Mouse (Mus musculus) fibroblast of lung, adult 2 months (primary cell): ENCODE data around the gene Slc27a5.

ENCODE experiments used
- DNase-seq: peaks from one replicate; pipeline ENCODE4 v3.0.0-alpha.2; 2011; ENCODE audit warnings: low read depth

Slc27a5 gene

DNA sequence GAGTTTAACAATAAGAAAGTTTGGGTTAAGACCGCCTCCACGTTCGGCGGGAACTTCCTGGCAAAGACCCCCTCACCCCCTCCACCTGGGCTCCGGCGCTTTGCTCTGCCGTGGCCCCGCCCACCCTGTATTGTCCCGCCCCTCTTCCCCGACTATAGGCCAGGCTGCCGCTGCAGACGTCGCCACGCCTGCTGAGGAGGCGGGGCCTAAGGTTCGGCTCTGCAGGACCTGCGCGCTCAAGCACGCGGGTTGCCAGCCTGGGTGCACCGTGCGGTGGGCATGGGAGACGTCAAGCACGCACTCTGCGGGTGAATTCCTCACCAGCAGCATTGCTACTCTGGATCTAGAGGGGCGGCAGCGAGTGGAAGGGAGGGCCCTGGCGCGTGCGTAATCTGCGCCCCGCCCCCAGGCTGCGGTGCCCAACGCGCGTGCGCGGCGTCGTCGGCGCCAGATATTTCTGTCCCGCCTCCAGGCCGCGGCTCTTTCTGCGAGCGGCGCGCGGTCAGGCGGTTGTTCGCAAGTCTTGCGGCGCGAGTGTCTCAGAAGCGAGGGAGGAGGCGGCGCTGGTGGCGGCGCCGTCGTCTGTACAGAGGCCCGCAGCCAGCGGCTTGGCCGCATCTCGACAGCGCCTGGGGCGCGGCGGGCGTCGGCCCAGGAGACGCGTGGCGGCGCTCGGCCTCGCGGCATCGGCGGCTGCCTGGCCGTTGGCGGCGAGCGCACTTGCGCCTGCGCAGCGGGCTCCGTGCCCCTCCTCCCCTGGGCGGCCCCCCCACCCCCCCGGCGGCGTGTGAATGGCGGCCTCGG, 26.1 kb upstream of the Slc27a5 start:
- DNase-seq, result peak; percentile 73

DNA sequence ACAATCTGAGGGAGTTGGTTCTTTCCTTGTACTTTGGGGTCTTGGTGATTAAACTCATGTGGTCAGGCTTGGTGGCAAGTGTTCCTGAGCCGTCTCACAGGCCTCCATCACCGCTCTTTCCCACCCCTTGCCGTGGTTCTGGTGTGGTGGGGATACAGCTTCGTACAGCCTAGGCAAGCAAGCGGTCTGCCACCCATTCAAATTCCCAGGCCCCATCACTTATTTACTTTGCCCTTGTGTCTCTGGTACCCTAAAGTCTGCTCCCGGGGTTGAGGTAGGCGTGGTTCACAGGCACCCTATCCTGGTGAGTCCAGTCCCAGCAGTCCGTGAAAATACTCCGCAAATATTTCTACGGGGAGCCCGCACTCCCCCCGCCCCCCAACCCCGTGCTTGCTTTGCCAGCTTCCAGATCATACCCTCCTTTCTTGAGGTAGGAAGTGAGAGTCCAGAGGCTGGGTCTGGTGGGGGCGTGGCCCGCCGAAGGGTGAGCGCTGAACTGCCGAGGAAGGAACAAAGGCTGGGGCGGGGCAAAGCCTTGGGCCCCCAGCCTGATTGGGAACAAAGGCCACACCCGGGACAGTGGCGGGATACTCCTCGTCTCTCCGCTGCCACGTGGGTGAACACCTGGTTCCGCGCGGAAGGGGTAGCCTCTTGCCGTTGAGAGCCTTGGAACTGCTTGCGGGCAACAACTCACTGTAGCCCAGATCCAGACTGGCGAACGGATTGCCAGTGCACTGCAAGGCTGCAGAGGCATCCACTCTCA, 25.0 kb upstream of the Slc27a5 start:
- DNase-seq, result no peak

GRCm38 (mm10) chr7:13015217-13015616, 17.2 kb upstream of the Slc27a5 start:
- no peak for DNase-seq

- DNase-seq, result no peak
Observed at GRCm38 (mm10) chr7:13014275-13014839, 16.4 kb upstream of the Slc27a5 start.

DNA sequence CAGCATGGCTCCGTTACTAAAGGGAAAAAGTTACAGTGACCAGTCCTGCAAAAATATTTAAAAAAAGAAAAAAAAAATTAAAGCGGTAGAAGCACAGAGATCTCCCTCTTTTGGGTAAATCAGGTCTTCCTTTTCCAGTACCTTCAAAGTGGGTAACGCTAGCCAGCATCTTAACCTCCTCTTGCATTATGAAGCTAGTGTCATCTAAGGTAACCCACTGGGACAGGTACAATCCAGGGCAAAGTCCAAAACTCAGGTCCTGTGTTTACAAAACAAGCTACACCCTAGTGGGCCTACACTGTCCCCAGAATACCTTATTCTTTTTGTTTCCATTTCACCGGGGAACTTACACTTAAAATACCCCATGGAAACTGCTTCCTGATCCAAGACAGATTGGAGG, 15.7 kb upstream of the Slc27a5 start:
- DNase-seq, result no peak

DNA sequence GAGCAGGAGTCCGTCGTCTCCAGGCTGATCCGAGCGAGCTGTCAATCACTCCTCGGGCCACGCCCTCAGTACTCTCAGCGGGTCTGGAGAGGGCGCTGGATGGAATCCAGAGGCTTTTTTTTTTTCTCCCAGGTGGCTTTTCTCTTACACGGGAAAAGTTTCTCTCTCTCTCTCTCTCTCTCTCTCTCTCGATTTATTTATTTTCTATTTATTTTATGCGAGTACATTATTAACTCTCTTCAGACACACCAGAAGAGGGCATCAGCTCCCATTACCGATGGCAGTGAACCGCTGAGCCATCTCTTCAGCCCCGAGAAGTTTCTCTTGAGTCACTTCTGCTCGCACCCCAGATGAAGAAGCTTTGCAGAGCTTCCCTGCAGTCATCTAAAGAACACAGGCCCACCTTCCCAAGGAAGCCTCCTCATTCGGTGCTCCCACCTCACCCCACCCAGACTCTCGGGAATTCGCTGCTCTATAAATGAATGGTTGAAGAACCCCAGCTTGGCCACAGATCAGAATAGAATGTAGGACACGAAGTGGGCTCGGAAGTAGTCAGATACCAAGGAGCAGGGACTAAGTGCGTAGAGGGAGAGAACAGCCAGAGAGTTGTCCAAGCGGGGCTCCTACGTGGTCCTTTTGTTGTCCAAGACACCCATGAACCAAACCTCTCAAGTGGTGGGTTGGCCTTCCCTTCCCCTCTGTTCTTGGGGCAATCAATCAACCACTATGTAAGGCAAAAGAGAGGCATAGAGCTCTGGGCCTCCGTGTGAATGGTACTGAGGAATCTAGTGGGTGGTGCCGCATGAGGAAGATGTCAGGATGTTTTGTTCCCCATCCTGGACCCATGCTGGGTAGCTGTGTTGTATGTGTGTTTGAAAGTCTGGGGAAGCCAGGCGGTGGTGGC, 12.3 kb upstream of the Slc27a5 start, which contains the start of gene Zbtb45:
Gene Zbtb45, minus strand, starts transcription at position 30 of the 904 bp plus-strand sequence.
- no peak for DNase-seq

- peak; percentile 91 for DNase-seq
Observed at GRCm38 (mm10) chr7:13009143-13010004, 11.4 kb upstream of the Slc27a5 start.

DNA sequence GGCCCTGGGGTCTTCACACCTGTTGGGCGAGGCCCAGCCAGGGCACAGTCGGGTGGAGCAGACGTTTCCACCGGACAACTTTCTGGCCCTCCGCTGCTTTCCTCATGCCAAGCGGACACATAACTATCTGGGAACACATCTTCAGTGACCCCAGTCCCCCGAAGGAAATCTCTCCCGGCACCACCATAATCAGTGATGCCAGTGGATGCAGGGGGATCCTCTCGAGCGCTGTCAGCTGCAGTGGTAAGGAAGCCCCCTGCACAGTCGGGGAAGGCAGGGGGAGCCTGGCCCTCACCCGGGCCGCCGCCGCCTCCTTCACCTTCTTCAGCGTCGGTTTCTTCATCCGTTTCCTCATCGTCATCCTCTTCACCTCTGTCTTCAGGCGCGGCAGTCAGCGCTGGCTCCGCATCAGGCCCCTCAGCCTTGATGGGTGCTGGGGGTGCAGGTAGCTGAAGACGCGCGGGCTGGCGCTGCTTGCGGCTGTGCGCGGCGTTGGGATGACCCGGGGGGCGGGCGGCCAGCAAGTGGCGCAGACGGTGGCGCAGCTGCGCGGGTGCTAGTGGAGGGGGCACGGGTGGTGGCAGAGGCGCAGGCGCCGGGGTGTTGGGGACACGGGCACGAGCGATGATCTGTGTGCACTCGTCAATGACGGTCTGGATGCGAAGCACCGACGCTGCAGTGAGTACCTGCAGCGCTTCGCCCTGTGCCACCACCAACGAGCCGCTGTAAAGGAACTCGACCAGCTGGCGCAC, 9.5 kb upstream of the Slc27a5 start:
- no peak for DNase-seq

DNA sequence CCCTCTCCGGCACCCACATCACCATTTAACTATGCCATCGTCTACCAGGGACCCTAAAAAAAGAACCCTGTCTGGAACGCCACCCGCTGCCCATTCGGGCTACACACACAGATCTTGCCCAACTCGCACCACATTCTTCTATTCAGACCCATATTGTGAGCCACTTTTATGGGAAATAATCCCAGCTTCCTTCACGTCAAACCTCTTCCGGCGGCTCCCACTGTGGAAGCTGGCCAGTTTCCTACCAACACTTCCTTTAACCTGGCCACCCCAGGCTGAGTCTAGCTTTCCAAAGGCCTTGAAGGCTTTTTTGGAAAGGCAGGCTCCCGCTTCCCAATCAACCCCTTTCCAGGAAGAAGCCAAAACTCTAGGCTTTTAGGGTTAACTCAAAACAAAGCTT, 8.5 kb upstream of the Slc27a5 start:
- no peak for DNase-seq

- DNase-seq, result no peak
Observed at GRCm38 (mm10) chr7:13006011-13006410, 8.0 kb upstream of the Slc27a5 start.

DNA sequence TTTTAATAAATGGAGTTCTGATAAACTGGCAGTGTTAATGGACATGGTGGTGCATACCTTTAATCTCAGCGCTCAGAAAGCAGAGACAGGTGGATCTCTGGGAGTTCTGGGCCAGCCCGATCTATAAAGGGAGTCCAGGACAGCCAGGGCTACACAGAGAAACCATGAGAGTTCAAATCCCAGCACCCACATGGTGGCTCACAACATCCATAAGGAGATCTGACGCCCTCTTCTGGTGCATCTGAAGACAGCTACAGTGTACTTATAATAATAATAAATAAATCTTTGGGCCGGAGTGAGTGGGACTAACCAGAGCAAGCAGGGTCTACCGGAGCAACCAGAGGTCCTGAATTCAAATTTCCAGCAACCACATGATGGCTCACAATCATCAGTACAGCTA, 5.4 kb upstream of the Slc27a5 start:
- DNase-seq, result no peak

DNA sequence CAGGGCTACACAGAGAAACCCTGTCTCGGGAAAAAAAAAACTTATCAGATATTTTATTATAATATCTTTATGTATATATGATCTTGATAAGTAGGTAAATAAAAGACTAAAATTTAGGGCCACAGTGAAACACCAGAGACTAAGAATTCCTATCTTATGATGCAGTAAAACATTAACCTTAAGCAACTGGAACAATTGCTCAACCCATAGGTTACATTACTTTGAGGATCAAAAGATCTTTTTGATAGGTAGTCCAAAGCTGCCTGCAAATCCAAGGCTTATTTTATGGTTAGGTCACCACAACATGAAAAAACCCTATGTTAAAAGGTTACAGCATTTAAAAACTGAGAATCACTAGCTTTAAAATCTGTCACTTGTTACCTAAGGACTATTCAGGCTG, 3.6 kb upstream of the Slc27a5 start:
- no peak for DNase-seq

GRCm38 (mm10) chr7:12998851-12999250, 859 bp upstream of the Slc27a5 start, which contains the start of gene Trim28:
Gene Trim28, plus strand, starts transcription at chr7:12999114.
- DNase-seq, result no peak

GRCm38 (mm10) chr7:12997230-12997629, 762 bp downstream of the Slc27a5 start:
- DNase-seq, result no peak

GRCm38 (mm10) chr7:12995862-12996261, 2.1 kb downstream of the Slc27a5 start:
- DNase-seq, result no peak

DNA sequence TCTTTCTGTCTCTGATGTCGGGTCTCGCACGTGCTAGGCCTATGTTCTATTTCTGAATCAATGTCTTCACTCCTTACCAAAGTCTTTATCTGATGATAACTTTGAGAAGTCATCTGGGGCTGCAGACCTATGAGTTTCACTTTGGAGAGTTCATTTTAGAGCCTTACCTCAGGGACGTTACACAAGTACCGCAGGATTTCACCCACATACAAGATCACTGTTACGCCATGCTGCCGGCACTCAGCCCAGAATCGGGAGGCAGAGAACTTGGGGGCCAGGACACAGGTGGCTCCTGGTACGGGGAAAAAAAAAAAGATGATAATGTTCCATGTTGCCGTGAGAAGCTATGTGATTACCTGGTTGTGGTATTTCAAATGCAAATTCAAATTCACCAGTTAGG, 4.8 kb downstream of the Slc27a5 start:
- no peak for DNase-seq

DNA sequence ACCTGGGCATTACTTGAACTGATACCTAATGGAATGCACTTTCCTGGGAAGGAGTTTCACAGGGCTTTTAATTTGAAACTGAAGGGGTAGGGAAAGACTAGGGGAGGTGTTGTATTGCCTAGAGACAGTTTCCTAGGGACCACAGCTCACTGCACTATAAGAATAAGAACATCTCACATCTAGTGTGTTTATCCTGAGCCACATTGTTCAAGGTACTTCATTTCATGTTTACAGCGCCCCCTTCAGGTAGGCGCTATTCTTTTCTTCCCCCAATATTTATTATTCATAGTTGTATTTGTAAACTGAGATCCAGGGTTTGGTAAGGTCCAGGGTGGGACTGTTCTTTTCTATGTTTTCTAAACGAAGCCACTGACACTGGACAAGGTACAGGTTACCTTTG, 5.8 kb downstream of the Slc27a5 start:
- no peak for DNase-seq

- no peak for DNase-seq
Observed at GRCm38 (mm10) chr7:12987409-12988189, 10.4 kb downstream of the Slc27a5 start.

GRCm38 (mm10) chr7:12986906-12987305, 11.1 kb downstream of the Slc27a5 start:
- no peak for DNase-seq
